Mouse (Mus musculus): Measurements from ENCODE around the gene Plekhh3. TPM values are rescaled to one million over a fixed set of nuclear protein-coding genes. Genes with fewer than 3 reads are reported as not detected.
"Not testable (repeated sequence)": the region's sequence is repeated elsewhere in the genome, so short reads cannot be mapped to it uniquely, and the experiment has no call there.

Plekhh3 gene
- polyA plus RNA-seq, 1 experiment: 6.4 TPM

GRCm38 (mm10) chr11:101164677-101165580, 6.2 kb downstream of the Plekhh3 start:
- TF ChIP-seq CTCF (IDR thresholded peaks at IDR 0.05; ENCODE audit: low read depth, low read length) (peak; percentile 5; the same call in 1 of the 2 replicates), POLR2A (IDR thresholded peaks at IDR 0.05; ENCODE audit: borderline replicate concordance, low read depth, low read length) (no peak)
- peaks cover 18% of the 10 kb centered on the region for H3K4me1 ChIP-seq (ENCODE audit: control insufficient read depth, insufficient read depth, low read length)
- no peak overlapping the region for H3K27ac ChIP-seq (ENCODE audit: insufficient read depth, low read depth, low read length)
- peak overlapping the region; percentile 32; the same call in 1 of the 2 replicates for H3K4me3 ChIP-seq (ENCODE audit: insufficient read depth, low read length)

GRCm38 (mm10) chr11:101164351-101164665, 6.8 kb downstream of the Plekhh3 start:
- TF ChIP-seq POLR2A (IDR thresholded peaks at IDR 0.05; ENCODE audit: borderline replicate concordance, low read depth, low read length) (no peak), CTCF (IDR thresholded peaks at IDR 0.05; ENCODE audit: low read depth, low read length) (no peak)
- Histone ChIP-seq H3K4me1 (ENCODE audit: control insufficient read depth, insufficient read depth, low read length) (peaks cover 15% of the 10 kb centered on the region), H3K27ac (ENCODE audit: insufficient read depth, low read depth, low read length) (no peak overlapping the region), H3K4me3 (ENCODE audit: insufficient read depth, low read length) (peak overlapping the region; percentile 19)

- no peak overlapping the region for H3K27ac ChIP-seq (ENCODE audit: insufficient read depth, low read depth, low read length)
- peak overlapping the region; percentile 8; the same call in 1 of the 2 replicates for H3K4me3 ChIP-seq (ENCODE audit: insufficient read depth, low read length)
- no peak for TF ChIP-seq POLR2A (IDR thresholded peaks at IDR 0.05; ENCODE audit: borderline replicate concordance, low read depth, low read length)
- no peak for TF ChIP-seq CTCF (IDR thresholded peaks at IDR 0.05; ENCODE audit: low read depth, low read length)
- H3K4me1 ChIP-seq (ENCODE audit: control insufficient read depth, insufficient read depth, low read length): peaks cover 9% of the 10 kb centered on the region
Measured at GRCm38 (mm10) chr11:101163476-101164350, 7.4 kb downstream of the Plekhh3 start.

- H3K4me3 ChIP-seq (ENCODE audit: insufficient read depth, low read length): no peak overlapping the region
Measured at GRCm38 (mm10) chr11:101162772-101163171, 8.4 kb downstream of the Plekhh3 start.

GRCm38 (mm10) chr11:101162301-101162700, 8.8 kb downstream of the Plekhh3 start:
- no peak overlapping the region for H3K4me3 ChIP-seq (ENCODE audit: insufficient read depth, low read length)
- no peak overlapping the region for H3K27ac ChIP-seq (ENCODE audit: insufficient read depth, low read depth, low read length)
- no peak for TF ChIP-seq POLR2A (IDR thresholded peaks at IDR 0.05; ENCODE audit: borderline replicate concordance, low read depth, low read length)
- TF ChIP-seq CTCF (IDR thresholded peaks at IDR 0.05; ENCODE audit: low read depth, low read length): no peak
- H3K4me1 ChIP-seq (ENCODE audit: control insufficient read depth, insufficient read depth, low read length): peaks cover 3% of the 10 kb centered on the region; the same call in 1 of the 2 replicates

More at GRCm38 (mm10) chr11:101162772-101163171, 8.4 kb downstream of the Plekhh3 start:
- TF ChIP-seq POLR2A (IDR thresholded peaks at IDR 0.05; ENCODE audit: borderline replicate concordance, low read depth, low read length) (no peak), CTCF (IDR thresholded peaks at IDR 0.05; ENCODE audit: low read depth, low read length) (no peak)
- Histone ChIP-seq H3K27ac (ENCODE audit: insufficient read depth, low read depth, low read length) (no peak overlapping the region), H3K4me1 (ENCODE audit: control insufficient read depth, insufficient read depth, low read length) (peaks cover 5% of the 10 kb centered on the region; the same call in 1 of the 2 replicates)

GRCm38 (mm10) chr11:101161551-101161950, 9.6 kb downstream of the Plekhh3 start:
- TF ChIP-seq CTCF (IDR thresholded peaks at IDR 0.05; ENCODE audit: low read depth, low read length) (no peak), POLR2A (IDR thresholded peaks at IDR 0.05; ENCODE audit: borderline replicate concordance, low read depth, low read length) (no peak)
- H3K4me1 ChIP-seq (ENCODE audit: control insufficient read depth, insufficient read depth, low read length): peaks cover 3% of the 10 kb centered on the region; the same call in 1 of the 2 replicates
- H3K27ac ChIP-seq (ENCODE audit: insufficient read depth, low read depth, low read length): no peak overlapping the region

GRCm38 (mm10) chr11:101160981-101161505, 10.1 kb downstream of the Plekhh3 start:
- not testable (repeated sequence) for H3K27ac ChIP-seq (ENCODE audit: insufficient read depth, low read depth, low read length); H3K4me1 ChIP-seq (ENCODE audit: control insufficient read depth, insufficient read depth, low read length); H3K4me3 ChIP-seq (ENCODE audit: insufficient read depth, low read length)

More at GRCm38 (mm10) chr11:101161551-101161950, 9.6 kb downstream of the Plekhh3 start:
- no peak overlapping the region for H3K4me3 ChIP-seq (ENCODE audit: insufficient read depth, low read length)

- H3K27ac ChIP-seq (ENCODE audit: insufficient read depth, low read depth, low read length); H3K4me3 ChIP-seq (ENCODE audit: insufficient read depth, low read length); H3K4me1 ChIP-seq (ENCODE audit: control insufficient read depth, insufficient read depth, low read length): not testable (repeated sequence)
Measured at GRCm38 (mm10) chr11:101160151-101160550, 11.0 kb downstream of the Plekhh3 start.

GRCm38 (mm10) chr11:101155728-101156371, 15.3 kb downstream of the Plekhh3 start, which contains the start of gene Tubg2:
Tubg2 (plus strand) TSS chr11:101155907.
- Histone ChIP-seq H3K27ac (ENCODE audit: insufficient read depth, low read depth, low read length) (no peak within 1 kb of the TSS), H3K4me3 (ENCODE audit: insufficient read depth, low read length) (peak within 1 kb of the TSS; percentile 29), H3K4me1 (ENCODE audit: control insufficient read depth, insufficient read depth, low read length) (0 out of 2 replicates have a peak, but pooled peaks cover 2% of the 10 kb centered on the region)
- TF ChIP-seq POLR2A (IDR thresholded peaks at IDR 0.05; ENCODE audit: borderline replicate concordance, low read depth, low read length): no peak
- TF ChIP-seq CTCF (IDR thresholded peaks at IDR 0.05; ENCODE audit: low read depth, low read length): no peak
